Mouse (Mus musculus): Measurements from ENCODE around the gene Ap4b1. TPM values are rescaled to one million over a fixed set of nuclear protein-coding genes. Genes with fewer than 3 reads are reported as not detected.
"Not testable (repeated sequence)": the region's sequence is repeated elsewhere in the genome, so short reads cannot be mapped to it uniquely, and the experiment has no call there.

Gene Ap4b1
- polyA plus RNA-seq, 1 experiment = 16.4 TPM

DNA sequence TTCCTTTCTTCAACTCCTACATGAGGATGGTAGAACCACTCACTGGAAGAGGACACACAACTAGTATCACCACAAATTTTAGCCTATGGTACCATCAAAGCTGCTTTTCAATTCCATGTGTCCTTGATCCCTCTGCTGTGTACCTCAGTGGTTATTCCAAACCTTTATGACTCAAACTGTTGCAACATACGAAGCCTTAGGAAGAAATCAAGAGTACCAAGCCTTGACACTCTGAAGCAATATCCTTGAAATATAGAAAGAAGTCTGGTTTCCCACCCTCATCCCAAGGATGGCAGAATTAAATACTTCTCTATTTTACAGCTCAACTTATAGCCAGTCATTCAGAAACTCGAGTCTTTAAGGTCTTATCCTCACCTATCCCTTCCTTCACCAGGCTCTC is 12.9 kb upstream of the Ap4b1 start:
- TF ChIP-seq POLR2A (IDR thresholded peaks at IDR 0.05; ENCODE audit: low read depth, low read length) (no peak), CTCF (IDR thresholded peaks at IDR 0.05; ENCODE audit: borderline replicate concordance, insufficient read depth, low read length) (no peak)
- Histone ChIP-seq H3K4me1 (ENCODE audit: control insufficient read depth, insufficient read depth, low read length) (no peaks in the 10 kb centered on the region), H3K27ac (ENCODE audit: insufficient read depth, low read length) (no peak overlapping the region), H3K4me3 (ENCODE audit: insufficient read depth, low read length) (no peak overlapping the region)

GRCm38 (mm10) chr3:103799507-103799906 is 9.8 kb upstream of the Ap4b1 start:
- no peak for TF ChIP-seq CTCF (IDR thresholded peaks at IDR 0.05; ENCODE audit: borderline replicate concordance, insufficient read depth, low read length)
- no peak for TF ChIP-seq POLR2A (IDR thresholded peaks at IDR 0.05; ENCODE audit: low read depth, low read length)
- Histone ChIP-seq H3K4me1 (ENCODE audit: control insufficient read depth, insufficient read depth, low read length) (no peaks in the 10 kb centered on the region), H3K4me3 (ENCODE audit: insufficient read depth, low read length) (no peak overlapping the region), H3K27ac (ENCODE audit: insufficient read depth, low read length) (no peak overlapping the region)

- no peak for TF ChIP-seq CTCF (IDR thresholded peaks at IDR 0.05; ENCODE audit: borderline replicate concordance, insufficient read depth, low read length)
- TF ChIP-seq POLR2A (IDR thresholded peaks at IDR 0.05; ENCODE audit: low read depth, low read length) = no peak
- no peaks in the 10 kb centered on the region for H3K4me1 ChIP-seq (ENCODE audit: control insufficient read depth, insufficient read depth, low read length)
- no peak overlapping the region for H3K27ac ChIP-seq (ENCODE audit: insufficient read depth, low read length)
Observed at GRCm38 (mm10) chr3:103801631-103802531, 7.4 kb upstream of the Ap4b1 start.

DNA sequence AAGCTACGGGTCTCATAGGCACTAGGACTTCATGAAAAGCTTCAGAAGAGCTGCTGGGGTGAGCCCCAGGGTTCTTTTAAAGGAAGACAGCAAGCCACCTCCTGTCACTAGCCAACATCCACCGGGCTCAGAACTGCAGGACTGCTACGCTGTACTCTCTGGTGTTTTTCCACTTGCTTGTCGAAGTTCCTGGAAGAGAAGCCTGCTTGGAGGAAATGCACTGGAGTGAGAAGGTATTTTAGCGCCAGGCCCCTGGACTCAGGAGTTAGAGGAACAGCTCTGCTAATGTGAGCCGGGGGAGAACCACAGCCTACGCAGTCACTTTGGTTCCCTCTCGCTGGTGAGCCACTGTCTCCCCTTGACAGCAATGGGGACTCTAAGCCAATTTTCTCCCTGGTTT is 6.5 kb upstream of the Ap4b1 start:
- TF ChIP-seq POLR2A (IDR thresholded peaks at IDR 0.05; ENCODE audit: low read depth, low read length) = no peak
- Histone ChIP-seq H3K4me3 (ENCODE audit: insufficient read depth, low read length) (no peak overlapping the region), H3K4me1 (ENCODE audit: control insufficient read depth, insufficient read depth, low read length) (0 out of 2 replicates have a peak, but pooled peaks cover under 1% of the 10 kb centered on the region), H3K27ac (ENCODE audit: insufficient read depth, low read length) (no peak overlapping the region)

More at GRCm38 (mm10) chr3:103801631-103802531, 7.4 kb upstream of the Ap4b1 start:
- H3K4me3 ChIP-seq (ENCODE audit: insufficient read depth, low read length) = no peak overlapping the region

GRCm38 (mm10) chr3:103805671-103806070 is 3.6 kb upstream of the Ap4b1 start:
- TF ChIP-seq POLR2A (IDR thresholded peaks at IDR 0.05; ENCODE audit: low read depth, low read length) = no peak
- no peak overlapping the region for H3K27ac ChIP-seq (ENCODE audit: insufficient read depth, low read length)
- H3K4me3 ChIP-seq (ENCODE audit: insufficient read depth, low read length) = no peak overlapping the region
- peaks cover 2% of the 10 kb centered on the region; the same call in 1 of the 2 replicates for H3K4me1 ChIP-seq (ENCODE audit: control insufficient read depth, insufficient read depth, low read length)

- TF ChIP-seq CTCF (IDR thresholded peaks at IDR 0.05; ENCODE audit: borderline replicate concordance, insufficient read depth, low read length) (no peak), POLR2A (IDR thresholded peaks at IDR 0.05; ENCODE audit: low read depth, low read length) (no peak)
- Histone ChIP-seq H3K4me1 (ENCODE audit: control insufficient read depth, insufficient read depth, low read length) (peaks cover 2% of the 10 kb centered on the region; the same call in 1 of the 2 replicates), H3K27ac (ENCODE audit: insufficient read depth, low read length) (peak overlapping the region; percentile 90), H3K4me3 (ENCODE audit: insufficient read depth, low read length) (peak overlapping the region; percentile 91)
Observed at GRCm38 (mm10) chr3:103809799-103810150, 455 bp downstream of the Ap4b1 start.

- TF ChIP-seq CTCF (IDR thresholded peaks at IDR 0.05; ENCODE audit: borderline replicate concordance, insufficient read depth, low read length) (no peak), POLR2A (IDR thresholded peaks at IDR 0.05; ENCODE audit: low read depth, low read length) (no peak)
- H3K27ac ChIP-seq (ENCODE audit: insufficient read depth, low read length) = no peak overlapping the region
- H3K4me1 ChIP-seq (ENCODE audit: control insufficient read depth, insufficient read depth, low read length) = peaks cover 2% of the 10 kb centered on the region; the same call in 1 of the 2 replicates
- H3K4me3 ChIP-seq (ENCODE audit: insufficient read depth, low read length) = no peak overlapping the region
Observed at GRCm38 (mm10) chr3:103810967-103811366, 1.6 kb downstream of the Ap4b1 start.

DNA sequence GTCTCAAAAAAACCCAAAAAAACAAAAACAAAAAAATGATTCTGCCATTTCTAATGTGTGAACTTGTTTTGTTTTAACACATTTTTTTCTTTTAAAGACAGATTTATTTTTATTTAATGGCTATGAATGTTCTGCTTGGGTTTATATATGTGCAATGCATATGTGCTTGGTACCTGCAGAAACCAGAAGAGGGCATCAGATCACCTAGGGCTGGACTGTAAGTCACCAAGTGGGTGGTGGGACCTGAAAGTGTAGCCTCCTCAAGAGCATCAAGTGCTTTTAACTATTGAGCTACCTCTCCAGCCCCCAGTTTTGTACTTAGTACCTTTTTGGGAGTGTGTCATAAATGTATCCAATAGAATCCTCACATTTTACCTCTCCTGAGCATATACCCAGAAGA is 18.2 kb downstream of the Ap4b1 start:
- TF ChIP-seq POLR2A (IDR thresholded peaks at IDR 0.05; ENCODE audit: low read depth, low read length) (no peak), CTCF (IDR thresholded peaks at IDR 0.05; ENCODE audit: borderline replicate concordance, insufficient read depth, low read length) (no peak)
- peaks cover 12% of the 10 kb centered on the region for H3K4me1 ChIP-seq (ENCODE audit: control insufficient read depth, insufficient read depth, low read length)
- no peak overlapping the region for H3K27ac ChIP-seq (ENCODE audit: insufficient read depth, low read length)
- no peak overlapping the region for H3K4me3 ChIP-seq (ENCODE audit: insufficient read depth, low read length)

DNA sequence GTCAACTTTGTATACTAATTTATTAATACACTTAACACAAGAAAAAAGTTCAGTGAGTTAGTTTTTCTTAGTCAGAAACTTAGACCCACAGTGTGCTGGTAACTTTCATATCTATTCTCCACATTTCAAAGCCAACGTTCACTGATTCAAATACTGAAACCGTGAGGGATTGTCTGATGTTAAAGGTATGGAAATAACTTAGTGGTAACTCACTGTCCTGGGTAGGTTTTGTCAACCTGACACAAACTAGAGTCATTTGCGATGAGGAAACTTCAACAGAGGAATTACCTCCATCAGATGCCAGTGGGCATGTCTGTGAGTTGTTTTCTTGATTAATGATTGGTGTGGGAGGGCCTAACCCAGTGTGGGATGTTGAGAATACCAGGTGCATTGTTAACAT is 19.7 kb downstream of the Ap4b1 start:
- peaks cover 12% of the 10 kb centered on the region for H3K4me1 ChIP-seq (ENCODE audit: control insufficient read depth, insufficient read depth, low read length)
- TF ChIP-seq POLR2A (IDR thresholded peaks at IDR 0.05; ENCODE audit: low read depth, low read length) (no peak), CTCF (IDR thresholded peaks at IDR 0.05; ENCODE audit: borderline replicate concordance, insufficient read depth, low read length) (no peak)
- H3K27ac ChIP-seq (ENCODE audit: insufficient read depth, low read length) = no peak overlapping the region
- no peak overlapping the region for H3K4me3 ChIP-seq (ENCODE audit: insufficient read depth, low read length)

DNA sequence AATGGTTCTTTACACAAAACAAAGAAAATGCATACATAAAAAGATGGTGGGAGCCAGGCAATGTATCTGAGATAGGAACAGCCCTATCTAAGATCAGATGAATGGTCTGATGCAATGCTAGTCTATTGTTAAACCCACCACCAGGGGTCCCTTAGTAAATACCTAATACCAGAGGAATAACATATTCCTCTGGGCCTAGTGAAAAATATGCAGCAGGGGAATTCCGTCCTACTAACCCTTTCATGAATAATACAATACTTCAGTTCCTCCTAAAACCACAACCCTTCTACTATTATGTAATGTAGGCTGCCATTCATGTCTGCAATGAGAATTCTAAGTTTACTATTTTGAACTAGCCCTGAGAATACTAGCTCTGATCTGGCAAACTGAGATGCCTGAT is 21.4 kb downstream of the Ap4b1 start:
- Histone ChIP-seq H3K4me1 (ENCODE audit: control insufficient read depth, insufficient read depth, low read length) (peaks cover 12% of the 10 kb centered on the region), H3K27ac (ENCODE audit: insufficient read depth, low read length) (peak overlapping the region; percentile 78)
- not testable (repeated sequence) for H3K4me3 ChIP-seq (ENCODE audit: insufficient read depth, low read length)

All from embryonic fibroblast, embryonic 13.5 days (primary cell).